13 mouse cellular contexts compared by ENCODE assay signal in genomic region chrX:75402668-75403067, GRCm38 (mm10). TPM values are rescaled to one million over a fixed set of nuclear protein-coding genes. Genes with fewer than 3 reads are reported as not detected.
DNase-seq lines count a peak whose midpoint lies in the region; ATAC-seq and TF ChIP-seq lines count a peak whose summit lies in the region.
"Had no signal": no experiment of that assay in that cellular context is flagged by ENCODE, and none has a peak within 500 bp of the region (broad histone marks: within the 10 kb centered on the region; RNA-seq: fewer than 3 reads in every experiment).

No protein-coding gene starts in this region.

- H3K4me2 ChIP-seq in liver, embryonic 12.5 days = peak overlapping the region; percentile 18; the same call in 1 of the 2 replicates
- H3K4me2 ChIP-seq in midbrain, postnatal 0 days (ENCODE audit: low read depth, low read length, poor library complexity, severe bottlenecking) = no peak overlapping the region
- H3K4me2 ChIP-seq: limb, embryonic 13.5 days had no signal

- H3K36me3 ChIP-seq in liver, embryonic 12.5 days = peaks cover 6% of the 10 kb centered on the region; the same call in 1 of the 2 replicates
- H3K36me3 ChIP-seq in midbrain, postnatal 0 days (ENCODE audit: insufficient read depth, low read length) = no peaks in the 10 kb centered on the region

- H3K27me3 ChIP-seq in liver, embryonic 12.5 days (replicated peaks) = no peaks in the 10 kb centered on the region
- H3K27me3 ChIP-seq in midbrain, postnatal 0 days (ENCODE audit: insufficient read depth, low read length) = no peaks in the 10 kb centered on the region
- H3K27me3 ChIP-seq: limb, embryonic 13.5 days had no signal

- peaks cover 20% of the 10 kb centered on the region for H3K4me1 ChIP-seq in liver, embryonic 12.5 days
- no peaks in the 10 kb centered on the region for H3K4me1 ChIP-seq in midbrain, postnatal 0 days (ENCODE audit: insufficient read depth, low read length)
- H3K4me1 ChIP-seq: limb, embryonic 13.5 days; midbrain, embryonic 10.5 days had no signal

- no peak overlapping the region for H3K4me3 ChIP-seq in liver, embryonic 12.5 days
- no peak overlapping the region for H3K4me3 ChIP-seq in midbrain, postnatal 0 days (ENCODE audit: low read depth, low read length)
- H3K4me3 ChIP-seq: left cerebral cortex, adult 2 months; limb, embryonic 13.5 days; midbrain, embryonic 10.5 days; myocyte had no signal

- 24% methylated on average over 2 of the region's 2 CpGs for WGBS in liver, embryonic 12.5 days (ENCODE audit: insufficient replicate concordance)
- WGBS in midbrain, postnatal 0 days = 80% methylated on average over 2 of the region's 2 CpGs

- H3K9me3 ChIP-seq in liver, embryonic 12.5 days (replicated peaks) = no peaks in the 10 kb centered on the region
- no peaks in the 10 kb centered on the region for H3K9me3 ChIP-seq in midbrain, postnatal 0 days (ENCODE audit: low read length)
- H3K9me3 ChIP-seq: limb, embryonic 13.5 days; midbrain, embryonic 10.5 days had no signal

- no peak overlapping the region for H3K9ac ChIP-seq in liver, embryonic 12.5 days
- no peak overlapping the region for H3K9ac ChIP-seq in midbrain, postnatal 0 days (replicated peaks; ENCODE audit: low read length, poor library complexity, severe bottlenecking)
- H3K9ac ChIP-seq: limb, embryonic 13.5 days had no signal

- peak; percentile 50 for DNase-seq in kidney, adult 9 months
- no peak for DNase-seq in kidney, postnatal 4 days
- DNase-seq in frontal cortex, postnatal 36 days (ENCODE audit: low spot score in 2 of 2) = no peak
- DNase-seq in midbrain, postnatal 0 days (ENCODE audit: low spot score) = no peak
- DNase-seq: cerebellum, postnatal 10 days; gastrocnemius, postnatal 25 days had no signal

- H3K27ac ChIP-seq in liver, embryonic 12.5 days = peak overlapping the region; percentile 78
- H3K27ac ChIP-seq in midbrain, postnatal 0 days (ENCODE audit: low read depth, low read length) = no peak overlapping the region
- H3K27ac ChIP-seq: left cerebral cortex, adult 2 months; limb, embryonic 13.5 days; midbrain, embryonic 10.5 days had no signal

- ATAC-seq in common myeloid progenitor, adult 5-6 weeks (replicated peaks; ENCODE audit: low read depth, poor library complexity, severe bottlenecking) = peak; percentile 98
- peak; percentile 94 for ATAC-seq in liver, embryonic 12.5 days
- ATAC-seq in megakaryocyte progenitor cell, adult 5-6 weeks (replicated peaks; ENCODE audit: poor library complexity) = peak; percentile 92
- no peak for ATAC-seq in midbrain, postnatal 0 days (ENCODE audit: low FRiP score)

- TF ChIP-seq CTCF in midbrain, postnatal 0 days (IDR thresholded peaks at IDR 0.05) = no peak

RNA-seq across cellular contexts. Expression of gene Cmc4, which starts 13.7 kb away (rescaled TPM):
- total RNA-seq in common myeloid progenitor, adult 5-6 weeks (2017) = 5.4 and 13.7 TPM in 2 replicates
- polyA plus RNA-seq in liver, embryonic 12.5 days (2016; fragmentation: Nextera tagmentation; extraction: Ambion mirVana) = 16.3 and 16.9 TPM in 2 replicates
- 24.5 and 27.3 TPM in 2 replicates for total RNA-seq in megakaryocyte progenitor cell, adult 5-6 weeks (2015)
- total RNA-seq in megakaryocyte progenitor cell, adult 5-6 weeks (2017) = 7.0 and 7.7 TPM in 2 replicates
- total RNA-seq in midbrain, postnatal 0 days (2014; rRNA removed) = 10.4 and 12.0 TPM in 2 replicates
- polyA plus RNA-seq in midbrain, postnatal 0 days (2015; fragmentation: Nextera tagmentation; extraction: Ambion mirVana) = 24.9 TPM in 2 replicates

RNA-seq across cellular contexts. Expression of gene Mtcp1, which starts 13.7 kb away (rescaled TPM):
- total RNA-seq in common myeloid progenitor, adult 5-6 weeks (2017) = 8.3 and 13.1 TPM in 2 replicates
- polyA plus RNA-seq in liver, embryonic 12.5 days (2016; fragmentation: Nextera tagmentation; extraction: Ambion mirVana) = 6.3 TPM in 2 replicates
- 6.0 and 6.4 TPM in 2 replicates for total RNA-seq in megakaryocyte progenitor cell, adult 5-6 weeks (2015)
- total RNA-seq in megakaryocyte progenitor cell, adult 5-6 weeks (2017) = 6.9 and 8.0 TPM in 2 replicates
- total RNA-seq in midbrain, postnatal 0 days (2014; rRNA removed) = 5.5 and 8.2 TPM in 2 replicates
- polyA plus RNA-seq in midbrain, postnatal 0 days (2015; fragmentation: Nextera tagmentation; extraction: Ambion mirVana) = 3.0 and 3.8 TPM in 2 replicates

RNA-seq across cellular contexts. Expression of gene Brcc3, which starts 13.8 kb away (rescaled TPM):
- 34.0 and 41.9 TPM in 2 replicates for total RNA-seq in common myeloid progenitor, adult 5-6 weeks (2017)
- polyA plus RNA-seq in liver, embryonic 12.5 days (2016; fragmentation: Nextera tagmentation; extraction: Ambion mirVana) = 46.3 and 47.8 TPM in 2 replicates
- 50.3 and 50.4 TPM in 2 replicates for total RNA-seq in megakaryocyte progenitor cell, adult 5-6 weeks (2015)
- 35.0 and 40.9 TPM in 2 replicates for total RNA-seq in megakaryocyte progenitor cell, adult 5-6 weeks (2017)
- 14.0 and 19.3 TPM in 2 replicates for total RNA-seq in midbrain, postnatal 0 days (2014; rRNA removed)
- polyA plus RNA-seq in midbrain, postnatal 0 days (2015; fragmentation: Nextera tagmentation; extraction: Ambion mirVana) = 33.0 and 34.4 TPM in 2 replicates

RNA-seq across cellular contexts. Expression of gene F8, which starts 20.3 kb away (rescaled TPM):
- 0.64 and 1.3 TPM in 2 replicates for total RNA-seq in common myeloid progenitor, adult 5-6 weeks (2017)
- polyA plus RNA-seq in liver, embryonic 12.5 days (2016; fragmentation: Nextera tagmentation; extraction: Ambion mirVana) = 0.62 and 1.1 TPM in 2 replicates
- 0.44 and 1.1 TPM in 2 replicates for total RNA-seq in megakaryocyte progenitor cell, adult 5-6 weeks (2015)
- 0.37 and 0.78 TPM in 2 replicates for total RNA-seq in megakaryocyte progenitor cell, adult 5-6 weeks (2017)
- 1.5 and 1.9 TPM in 2 replicates for total RNA-seq in midbrain, postnatal 0 days (2014; rRNA removed)
- 1.7 and 1.8 TPM in 2 replicates for polyA plus RNA-seq in midbrain, postnatal 0 days (2015; fragmentation: Nextera tagmentation; extraction: Ambion mirVana)

RNA-seq across cellular contexts. Expression of gene Fundc2, which starts 20.5 kb away (rescaled TPM):
- total RNA-seq in common myeloid progenitor, adult 5-6 weeks (2017) = 74.0 and 116 TPM in 2 replicates
- polyA plus RNA-seq in liver, embryonic 12.5 days (2016; fragmentation: Nextera tagmentation; extraction: Ambion mirVana) = 37.2 and 42.4 TPM in 2 replicates
- 48.5 and 56.9 TPM in 2 replicates for total RNA-seq in megakaryocyte progenitor cell, adult 5-6 weeks (2015)
- total RNA-seq in megakaryocyte progenitor cell, adult 5-6 weeks (2017) = 38.6 and 63.3 TPM in 2 replicates
- total RNA-seq in midbrain, postnatal 0 days (2014; rRNA removed) = 24.4 and 38.7 TPM in 2 replicates
- polyA plus RNA-seq in midbrain, postnatal 0 days (2015; fragmentation: Nextera tagmentation; extraction: Ambion mirVana) = 29.4 and 29.9 TPM in 2 replicates
